Mouse (Mus musculus) MEL (cell line): ENCODE data around the gene AC109138.7.

ENCODE experiments used
- BHLHE40 ChIP-seq: IDR thresholded peaks from 2 replicates; pipeline ENCODE4 v1.6.1; 2012; ENCODE audit warnings: low read depth, mild to moderate bottlenecking, inconsistent platforms, low read length, improper control_type of control experiment, borderline replicate concordance
- CTCF ChIP-seq, 3 experiments: IDR thresholded peaks in 2 of 3; conservative IDR thresholded peaks in 1 of 3; 2 replicates each; pipeline ENCODE4 v1.5.1; 2011 to 2012; ENCODE audit warnings: low read length in 3 of 3, low read depth in 2 of 3, mild to moderate bottlenecking in 2 of 3, improper control_type of control experiment in 1 of 3, inconsistent platforms in 1 of 3, mixed read lengths in 1 of 3, moderate library complexity in 1 of 3; ENCODE audit not compliant: control insufficient read depth in 1 of 3, insufficient read depth in 1 of 3, poor library complexity in 1 of 3, severe bottlenecking in 1 of 3
- MAX ChIP-seq: IDR thresholded peaks from 2 replicates; pipeline ENCODE4 v1.6.1; 2011; ENCODE audit warnings: low read length, improper control_type of control experiment
- MXI1 ChIP-seq: IDR thresholded peaks from 2 replicates; pipeline ENCODE4 v1.6.1; 2011; ENCODE audit warnings: mild to moderate bottlenecking, low read depth, low read length, improper control_type of control experiment
- MYC ChIP-seq: IDR thresholded peaks from 2 replicates; pipeline ENCODE4 v1.6.1; 2011; ENCODE audit warnings: low read depth, mild to moderate bottlenecking, low read length, improper control_type of control experiment, moderate library complexity
- POLR2A ChIP-seq, 2 experiments: IDR thresholded peaks; 2 replicates each; pipeline ENCODE4 v1.6.1; 2011 to 2012; ENCODE audit warnings: low read length in 2 of 2, mild to moderate bottlenecking in 2 of 2, control low read depth in 1 of 2, improper control_type of control experiment in 1 of 2, low read depth in 1 of 2, moderate library complexity in 1 of 2; ENCODE audit not compliant: control insufficient read depth in 1 of 2, insufficient read depth in 1 of 2, poor library complexity in 1 of 2
- SMC3 ChIP-seq: IDR thresholded peaks from 2 replicates; pipeline ENCODE4 v1.6.1; 2011; ENCODE audit warnings: low read depth, low read length, improper control_type of control experiment

DNA sequence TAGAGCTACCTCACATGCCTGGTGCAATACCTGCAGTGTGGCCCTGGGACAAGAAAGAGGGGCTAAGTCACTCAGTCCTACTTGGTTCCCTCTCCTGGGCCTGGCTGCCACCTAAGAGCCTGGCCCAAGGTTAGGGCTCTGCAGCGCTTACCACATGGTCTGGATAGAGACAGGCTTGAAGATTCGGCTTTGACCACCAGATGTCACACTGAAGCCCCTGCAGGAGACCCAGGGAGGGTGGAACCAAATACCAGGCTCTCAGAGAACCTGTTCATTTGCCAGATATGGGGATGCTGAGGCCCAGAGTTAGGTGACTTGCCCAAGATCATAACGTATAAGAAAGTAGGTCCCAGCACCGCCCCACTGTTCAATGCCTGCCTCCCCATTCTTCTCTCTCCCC, 51.8 kb downstream of the AC109138.7 start:
- peak; percentile 34 for TF ChIP-seq SMC3
- no peak for TF ChIP-seq BHLHE40
- TF ChIP-seq CTCF (IDR thresholded peaks at IDR 0.05 in 2 of 3, conservative IDR thresholded peaks at IDR 0.05 in 1 of 3; ENCODE audit: control insufficient read depth in 1 of 3, insufficient read depth in 1 of 3, low read depth in 2 of 3, low read length in 3 of 3, poor library complexity in 1 of 3, severe bottlenecking in 1 of 3): peak in 1 of 3 experiments; percentile 14; a peak in 1 of 6 replicates
- no peak for TF ChIP-seq POLR2A (IDR thresholded peaks at IDR 0.05; ENCODE audit: control insufficient read depth in 1 of 2, insufficient read depth in 1 of 2, low read depth in 1 of 2, low read length in 2 of 2, poor library complexity in 1 of 2)
- TF ChIP-seq MYC: no peak
- TF ChIP-seq MAX: no peak
- no peak for TF ChIP-seq MXI1
